Mouse (Mus musculus): ENCODE data around the gene Pik3r5. TPM values are rescaled to one million over a fixed set of nuclear protein-coding genes. Genes with fewer than 3 reads are reported as not detected.

The Pik3r5 gene
- total and polyA plus RNA-seq, 3 experiments = 3.2 to 5.7 TPM; not detected in 1

DNA sequence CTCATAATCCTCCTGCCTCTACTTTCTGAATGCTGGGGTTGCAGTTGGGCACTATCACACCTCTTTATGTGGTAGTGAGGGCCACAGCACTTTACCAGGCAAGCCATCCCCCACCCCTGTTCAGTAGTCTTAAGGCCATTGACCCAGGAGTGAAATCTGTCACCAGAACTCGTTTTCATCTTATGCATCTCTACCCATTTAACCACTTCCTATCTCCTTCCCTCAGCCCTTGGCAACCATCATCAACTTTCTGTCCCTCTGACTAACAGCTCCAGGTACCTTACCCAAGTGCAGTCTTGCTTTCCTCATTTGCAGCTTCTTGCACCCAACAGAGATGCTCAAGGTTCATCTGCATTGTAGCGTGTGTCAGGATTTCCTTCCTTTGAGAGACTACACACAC is 33.2 kb downstream of the Pik3r5 start:
- Histone ChIP-seq H3K36me3 (ENCODE audit: control insufficient read depth in 1 of 2, insufficient read depth in 2 of 2, low read length in 2 of 2) (no peaks in the 10 kb centered on the region), H3K27me3 (ENCODE audit: control insufficient read depth in 1 of 2, insufficient read depth in 2 of 2, low read length in 2 of 2) (no peaks in the 10 kb centered on the region), H3K27ac (ENCODE audit: control insufficient read depth, low read depth, low read length) (no peak overlapping the region), H3K79me2 (ENCODE audit: control insufficient read depth, insufficient read depth, low read length, poor library complexity) (no peaks in the 10 kb centered on the region), H3K4me1 (ENCODE audit: control insufficient read depth in 1 of 2, insufficient read depth in 2 of 2, low read length in 2 of 2) (no peaks in the 10 kb centered on the region), H3K9ac (ENCODE audit: control insufficient read depth, low read depth, low read length, poor library complexity, severe bottlenecking) (no peak overlapping the region), H3K9me3 (replicated peaks; ENCODE audit: insufficient read depth, low read length) (no peaks in the 10 kb centered on the region), H3K4me3 (ENCODE audit: control insufficient read depth in 1 of 2, insufficient read depth in 1 of 2, low read depth in 2 of 2, low read length in 2 of 2) (no peak overlapping the region)
- no peak for TF ChIP-seq ZNF384 (IDR thresholded peaks at IDR 0.05; ENCODE audit: low read depth, low read length)
- no peak for TF ChIP-seq POLR2AphosphoS2 (IDR thresholded peaks at IDR 0.05; ENCODE audit: low read length)
- no peak for TF ChIP-seq MAX (IDR thresholded peaks at IDR 0.05; ENCODE audit: low read length)
- DNase-seq (ENCODE audit: low read depth, low spot score) = no peak

DNA sequence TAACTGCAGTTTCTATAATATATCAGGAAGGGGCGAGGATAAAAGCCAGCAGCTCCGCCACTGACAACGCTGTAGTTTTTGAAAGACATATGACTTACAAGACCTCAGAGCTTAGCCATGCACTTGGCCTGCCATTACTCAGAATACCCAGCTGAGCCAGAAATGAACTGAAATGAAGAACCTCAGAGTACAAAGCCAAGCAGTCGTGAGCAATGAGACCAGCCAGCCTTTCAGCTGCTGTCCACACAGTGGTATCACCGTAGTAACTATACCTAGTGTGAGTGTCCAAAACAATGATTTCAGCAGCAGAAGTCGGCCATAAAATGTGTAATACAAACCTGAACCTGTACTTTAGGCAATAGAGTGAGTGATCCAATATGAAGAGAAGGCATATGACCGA is 35.5 kb downstream of the Pik3r5 start:
- Histone ChIP-seq H3K27me3 (ENCODE audit: control insufficient read depth in 1 of 2, insufficient read depth in 2 of 2, low read length in 2 of 2) (no peaks in the 10 kb centered on the region), H3K36me3 (ENCODE audit: control insufficient read depth in 1 of 2, insufficient read depth in 2 of 2, low read length in 2 of 2) (no peaks in the 10 kb centered on the region), H3K9me3 (replicated peaks; ENCODE audit: insufficient read depth, low read length) (no peaks in the 10 kb centered on the region), H3K27ac (ENCODE audit: control insufficient read depth, low read depth, low read length) (no peak overlapping the region), H3K9ac (ENCODE audit: control insufficient read depth, low read depth, low read length, poor library complexity, severe bottlenecking) (no peak overlapping the region), H3K4me3 (ENCODE audit: control insufficient read depth in 1 of 2, insufficient read depth in 1 of 2, low read depth in 2 of 2, low read length in 2 of 2) (no peak overlapping the region), H3K4me1 (ENCODE audit: control insufficient read depth in 1 of 2, insufficient read depth in 2 of 2, low read length in 2 of 2) (no peaks in the 10 kb centered on the region), H3K79me2 (ENCODE audit: control insufficient read depth, insufficient read depth, low read length, poor library complexity) (no peaks in the 10 kb centered on the region)
- DNase-seq (ENCODE audit: low read depth, low spot score) = no peak
- no peak for TF ChIP-seq ZNF384 (IDR thresholded peaks at IDR 0.05; ENCODE audit: low read depth, low read length)
- no peak for TF ChIP-seq KAT2A (conservative IDR thresholded peaks at IDR 0.05; ENCODE audit: low read depth, low read length)
- TF ChIP-seq USF2 (IDR thresholded peaks at IDR 0.05; ENCODE audit: borderline replicate concordance in 1 of 2, insufficient read depth in 1 of 2, low read depth in 1 of 2, low read length in 2 of 2) = no peak
- TF ChIP-seq CHD1 (IDR thresholded peaks at IDR 0.05; ENCODE audit: low read depth, low read length) = no peak
- no peak for TF ChIP-seq GATA1 (IDR thresholded peaks at IDR 0.05; ENCODE audit: low read depth, low read length)
- no peak for TF ChIP-seq EP300 (IDR thresholded peaks at IDR 0.05; ENCODE audit: low read depth in 1 of 2, low read length in 2 of 2)
- no peak for TF ChIP-seq SMC3 (IDR thresholded peaks at IDR 0.05; ENCODE audit: low read depth, low read length)
- TF ChIP-seq SIN3A (IDR thresholded peaks at IDR 0.05; ENCODE audit: low read length) = no peak
- TF ChIP-seq MEF2A (IDR thresholded peaks at IDR 0.05; ENCODE audit: extremely low read depth, insufficient replicate concordance, low read depth, low read length, poor library complexity, severe bottlenecking) = no peak
- TF ChIP-seq MAZ (IDR thresholded peaks at IDR 0.05; ENCODE audit: low read depth, low read length) = no peak
- no peak for TF ChIP-seq TBP (IDR thresholded peaks at IDR 0.05; ENCODE audit: low read depth, low read length)

DNA sequence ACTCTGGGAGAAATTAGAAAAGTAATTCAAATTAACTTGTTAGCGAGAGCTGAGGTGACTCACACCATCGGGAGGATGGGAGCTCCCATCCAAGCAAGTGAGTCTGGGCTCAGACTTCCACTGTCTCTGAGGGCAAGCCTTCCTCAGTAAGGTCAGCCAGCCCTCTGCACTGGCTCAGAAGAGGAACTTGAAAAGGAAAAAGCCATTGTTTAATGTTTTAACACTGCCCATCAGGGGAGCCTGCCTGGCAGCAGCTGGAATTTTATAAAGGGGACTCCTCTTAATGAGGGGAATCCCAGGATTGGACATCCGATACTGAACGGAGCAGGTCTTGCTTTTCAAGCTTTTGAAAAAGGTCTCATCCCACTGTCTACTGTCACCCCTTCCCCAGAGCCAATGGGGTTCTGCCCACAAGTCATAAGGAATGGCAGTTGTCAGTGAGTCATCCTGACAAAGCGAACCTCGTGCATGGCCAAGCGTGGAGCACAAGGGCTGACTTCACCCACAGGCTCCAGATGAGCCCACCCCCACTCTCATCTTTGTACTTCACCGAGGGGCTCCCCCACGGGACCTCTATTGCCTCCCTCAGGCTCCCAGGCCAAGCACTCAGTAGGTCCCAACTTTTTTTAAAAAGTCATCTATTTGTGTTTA is 36.2 kb downstream of the Pik3r5 start:
- H3K36me3 ChIP-seq (ENCODE audit: control insufficient read depth in 1 of 2, insufficient read depth in 2 of 2, low read length in 2 of 2) = no peaks in the 10 kb centered on the region
- no peaks in the 10 kb centered on the region for H3K27me3 ChIP-seq (ENCODE audit: control insufficient read depth in 1 of 2, insufficient read depth in 2 of 2, low read length in 2 of 2)
- H3K9ac ChIP-seq (ENCODE audit: control insufficient read depth, low read depth, low read length, poor library complexity, severe bottlenecking) = no peak overlapping the region
- no peaks in the 10 kb centered on the region for H3K4me1 ChIP-seq (ENCODE audit: control insufficient read depth in 1 of 2, insufficient read depth in 2 of 2, low read length in 2 of 2)
- TF ChIP-seq ZKSCAN1 (IDR thresholded peaks at IDR 0.05; ENCODE audit: low read depth, low read length) = no peak
- no peak overlapping the region for H3K27ac ChIP-seq (ENCODE audit: control insufficient read depth, low read depth, low read length)
- DNase-seq (ENCODE audit: low read depth, low spot score) = no peak
- no peaks in the 10 kb centered on the region for H3K79me2 ChIP-seq (ENCODE audit: control insufficient read depth, insufficient read depth, low read length, poor library complexity)
- H3K9me3 ChIP-seq (replicated peaks; ENCODE audit: insufficient read depth, low read length) = no peaks in the 10 kb centered on the region
- H3K4me3 ChIP-seq (ENCODE audit: control insufficient read depth in 1 of 2, insufficient read depth in 1 of 2, low read depth in 2 of 2, low read length in 2 of 2) = no peak overlapping the region
